Mouse (Mus musculus) adrenal gland, postnatal 25 days (tissue): ENCODE measurements at regions not wholly inside any gene's neighbourhood (a gene's known extent, or its start where the extent isn't known, plus 50 kb on each side); places are given as distances from the start of the nearest gene placed in this dataset.

ENCODE experiments used
- DNase-seq: peaks from one replicate; pipeline ENCODE4 v3.0.0; 2021; ENCODE audit warnings: mixed read lengths

DNA sequence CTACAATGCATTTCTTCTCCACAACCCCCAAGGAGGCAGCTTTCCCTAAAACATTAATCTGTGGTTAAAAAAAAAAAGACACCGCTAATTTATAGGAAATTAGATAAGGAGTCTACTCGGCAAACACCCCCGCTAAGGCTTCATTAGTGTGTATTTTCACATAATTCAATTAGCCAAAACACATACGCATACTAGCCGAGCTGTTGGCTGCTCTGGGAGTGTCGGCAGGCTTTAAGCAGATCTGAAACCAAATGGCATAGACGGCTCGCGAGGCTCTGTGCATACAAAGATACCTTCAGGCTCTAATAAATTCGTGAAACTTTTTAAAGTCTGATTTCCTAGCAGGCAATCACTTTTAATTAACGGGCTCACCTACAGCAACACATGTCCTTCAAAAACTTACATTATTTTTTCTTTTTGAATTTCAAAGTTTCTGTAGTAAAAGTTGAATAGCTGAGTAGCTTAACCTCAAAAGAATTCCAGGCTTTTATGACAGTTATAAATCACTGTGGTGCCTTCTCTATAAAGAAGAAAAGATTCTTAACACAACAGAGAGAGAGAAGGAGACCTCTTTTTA, 68.0 kb upstream of the Smyd2 start:
- DNase-seq = no peak

DNA sequence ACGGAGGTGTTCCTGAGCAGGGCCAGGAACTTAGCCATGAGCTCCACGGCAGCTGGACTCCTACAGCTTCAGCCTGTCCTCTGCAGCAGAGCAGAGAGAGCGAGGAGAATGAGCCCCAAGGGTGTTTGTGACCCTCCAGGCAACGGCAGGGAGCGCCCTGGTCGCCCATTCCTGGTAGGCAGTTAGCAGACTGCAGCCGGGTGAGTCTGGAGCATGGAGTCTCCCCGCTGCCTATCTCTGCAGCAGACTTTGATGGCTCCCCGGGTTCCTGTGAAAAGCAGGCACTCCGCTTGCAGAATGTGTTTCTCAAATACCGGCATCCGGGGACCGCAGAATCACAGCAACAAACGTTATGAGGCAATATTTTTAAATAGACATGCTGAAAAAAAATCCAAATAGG, 67.2 kb upstream of the Smyd2 start:
- DNase-seq = no peak

DNA sequence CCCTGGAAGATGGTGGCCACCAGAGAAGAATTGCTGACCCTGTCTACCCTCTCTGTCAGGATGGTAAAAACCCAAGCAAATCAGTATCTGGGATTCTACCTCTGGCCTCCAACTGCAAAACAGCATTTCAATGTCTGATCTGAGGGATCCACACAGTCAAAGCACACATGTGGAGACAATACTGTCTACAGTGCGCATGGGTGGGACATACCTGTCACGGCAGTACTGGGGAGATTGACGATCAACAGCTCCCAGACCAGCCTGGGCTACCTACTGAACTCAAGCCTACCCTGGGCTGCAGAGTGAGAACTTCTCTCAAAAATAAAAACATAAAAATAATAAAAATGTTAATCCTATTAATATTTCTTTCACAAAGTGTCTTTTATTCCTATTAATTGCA, 66.7 kb upstream of the Smyd2 start:
- DNase-seq = no peak

GRCm38 (mm10) chr1:189985516-189986205, 63.5 kb upstream of the Smyd2 start:
- DNase-seq = no peak

- no peak for DNase-seq
These were observed 56.1 kb upstream of the Smyd2 start for GRCm38 (mm10) chr1:189978244-189978643.

GRCm38 (mm10) chr1:189975660-189976059, 53.5 kb upstream of the Smyd2 start:
- no peak for DNase-seq

- DNase-seq = peak; percentile 88
These were observed 50.7 kb upstream of the Smyd2 start for GRCm38 (mm10) chr1:189972790-189973406.
